Mouse (Mus musculus): ENCODE results near the gene Tmem206. TPM values are rescaled to one million over a fixed set of nuclear protein-coding genes. Genes with fewer than 3 reads are reported as not detected.

Tmem206 gene
- total RNA-seq (2014; fragmentation: Nextera tagmentation) (18.8 and 22.6 TPM in 2 replicates), total RNA-seq (2017) (8.0 and 9.2 TPM in 2 replicates), polyA plus RNA-seq (2012) (3.4 and 3.7 TPM in 2 replicates)

GRCm38 (mm10) chr1:191325726-191326232 is at the start of gene Tmem206:
Gene Tmem206 (plus strand): TSS chr1:191325912.
- peaks cover 47% of the 10 kb centered on the region for H3K4me1 ChIP-seq (ENCODE audit: insufficient read depth, low read depth, low read length)
- TF ChIP-seq TAL1 (conservative IDR thresholded peaks at IDR 0.05; ENCODE audit: low read depth, low read length) (no peak), GATA1 (IDR thresholded peaks at IDR 0.05; ENCODE audit: borderline replicate concordance, low read length) (no peak), CTCF (IDR thresholded peaks at IDR 0.05; ENCODE audit: low read depth, low read length) (no peak), GATA2 (IDR thresholded peaks at IDR 0.05; ENCODE audit: borderline replicate concordance, low read depth, low read length) (no peak), POLR2AphosphoS5 (IDR thresholded peaks at IDR 0.05; ENCODE audit: insufficient replicate concordance, low read depth, low read length) (no peak)

GRCm38 (mm10) chr1:191276181-191276580 is 49.5 kb upstream of the Tmem206 start:
- H3K4me3 ChIP-seq (ENCODE audit: low read depth, low read length), result no peak overlapping the region
- H3K27me3 ChIP-seq (ENCODE audit: insufficient read depth, low read length), result peaks cover 19% of the 10 kb centered on the region
- no peaks in the 10 kb centered on the region for H3K36me3 ChIP-seq (replicated peaks)
- H3K9me3 ChIP-seq (replicated peaks), result no peaks in the 10 kb centered on the region
- TF ChIP-seq CTCF (IDR thresholded peaks at IDR 0.05; ENCODE audit: low read depth, low read length) (no peak), GATA1 (IDR thresholded peaks at IDR 0.05; ENCODE audit: borderline replicate concordance, low read length) (no peak), GATA2 (IDR thresholded peaks at IDR 0.05; ENCODE audit: borderline replicate concordance, low read depth, low read length) (no peak), POLR2AphosphoS5 (IDR thresholded peaks at IDR 0.05; ENCODE audit: insufficient replicate concordance, low read depth, low read length) (no peak)
- 0 out of 2 replicates have a peak, but pooled peaks cover 2% of the 10 kb centered on the region for H3K4me1 ChIP-seq (ENCODE audit: insufficient read depth, low read depth, low read length)
- ATAC-seq (ENCODE audit: extremely low read depth, insufficient number of reproducible peaks, low FRiP score, poor library complexity, severe bottlenecking) (no peak), DNase-seq (ENCODE audit: low spot score) (no peak)

More at GRCm38 (mm10) chr1:191325726-191326232, at the start of gene Tmem206:
- peak within 1 kb of the TSS; percentile 93 for H3K4me3 ChIP-seq (ENCODE audit: low read depth, low read length)
- H3K9me3 ChIP-seq (replicated peaks), result no peaks in the 10 kb centered on the region
- H3K36me3 ChIP-seq (replicated peaks), result peaks cover 33% of the 10 kb centered on the region
- ATAC-seq (ENCODE audit: extremely low read depth, insufficient number of reproducible peaks, low FRiP score, poor library complexity, severe bottlenecking) (peak; percentile 92), DNase-seq (ENCODE audit: low spot score) (peak; percentile 92)
- H3K27me3 ChIP-seq (ENCODE audit: insufficient read depth, low read length), result peaks cover under 1% of the 10 kb centered on the region; the same call in 1 of the 2 replicates

GRCm38 (mm10) chr1:191277549-191278059 is 48.1 kb upstream of the Tmem206 start:
- no peak for DNase-seq (ENCODE audit: low spot score)
- 0 out of 2 replicates have a peak, but pooled peaks cover 2% of the 10 kb centered on the region for H3K4me1 ChIP-seq (ENCODE audit: insufficient read depth, low read depth, low read length)

GRCm38 (mm10) chr1:191278324-191278723 is 47.4 kb upstream of the Tmem206 start:
- no peaks in the 10 kb centered on the region for H3K36me3 ChIP-seq (replicated peaks)
- H3K27me3 ChIP-seq (ENCODE audit: insufficient read depth, low read length), result peaks cover 33% of the 10 kb centered on the region
- H3K4me1 ChIP-seq (ENCODE audit: insufficient read depth, low read depth, low read length), result 0 out of 2 replicates have a peak, but pooled peaks cover 2% of the 10 kb centered on the region
- DNase-seq (ENCODE audit: low spot score) (no peak), ATAC-seq (ENCODE audit: extremely low read depth, insufficient number of reproducible peaks, low FRiP score, poor library complexity, severe bottlenecking) (no peak)
- no peak for TF ChIP-seq CTCF (IDR thresholded peaks at IDR 0.05; ENCODE audit: low read depth, low read length)
- TF ChIP-seq POLR2AphosphoS5 (IDR thresholded peaks at IDR 0.05; ENCODE audit: insufficient replicate concordance, low read depth, low read length), result no peak
- TF ChIP-seq GATA1 (IDR thresholded peaks at IDR 0.05; ENCODE audit: borderline replicate concordance, low read length), result no peak
- no peak for TF ChIP-seq TAL1 (conservative IDR thresholded peaks at IDR 0.05; ENCODE audit: low read depth, low read length)
- no peak for TF ChIP-seq GATA2 (IDR thresholded peaks at IDR 0.05; ENCODE audit: borderline replicate concordance, low read depth, low read length)
- no peak overlapping the region for H3K4me3 ChIP-seq (ENCODE audit: low read depth, low read length)
- H3K9me3 ChIP-seq (replicated peaks), result no peaks in the 10 kb centered on the region

More at GRCm38 (mm10) chr1:191277549-191278059, 48.1 kb upstream of the Tmem206 start:
- H3K36me3 ChIP-seq (replicated peaks), result no peaks in the 10 kb centered on the region
- H3K4me3 ChIP-seq (ENCODE audit: low read depth, low read length), result no peak overlapping the region
- ATAC-seq (ENCODE audit: extremely low read depth, insufficient number of reproducible peaks, low FRiP score, poor library complexity, severe bottlenecking), result no peak
- H3K27me3 ChIP-seq (ENCODE audit: insufficient read depth, low read length), result peaks cover 26% of the 10 kb centered on the region
- no peaks in the 10 kb centered on the region for H3K9me3 ChIP-seq (replicated peaks)
- TF ChIP-seq POLR2AphosphoS5 (IDR thresholded peaks at IDR 0.05; ENCODE audit: insufficient replicate concordance, low read depth, low read length), result no peak
- TF ChIP-seq GATA2 (IDR thresholded peaks at IDR 0.05; ENCODE audit: borderline replicate concordance, low read depth, low read length), result no peak
- no peak for TF ChIP-seq CTCF (IDR thresholded peaks at IDR 0.05; ENCODE audit: low read depth, low read length)
- no peak for TF ChIP-seq GATA1 (IDR thresholded peaks at IDR 0.05; ENCODE audit: borderline replicate concordance, low read length)
- TF ChIP-seq TAL1 (conservative IDR thresholded peaks at IDR 0.05; ENCODE audit: low read depth, low read length), result no peak

GRCm38 (mm10) chr1:191281171-191281570 is 44.5 kb upstream of the Tmem206 start:
- H3K4me3 ChIP-seq (ENCODE audit: low read depth, low read length), result no peak overlapping the region
- H3K4me1 ChIP-seq (ENCODE audit: insufficient read depth, low read depth, low read length), result 0 out of 2 replicates have a peak, but pooled peaks cover 2% of the 10 kb centered on the region
- peaks cover 40% of the 10 kb centered on the region for H3K27me3 ChIP-seq (ENCODE audit: insufficient read depth, low read length)
- ATAC-seq (ENCODE audit: extremely low read depth, insufficient number of reproducible peaks, low FRiP score, poor library complexity, severe bottlenecking) (peak; percentile 60), DNase-seq (ENCODE audit: low spot score) (no peak)
- TF ChIP-seq TAL1 (conservative IDR thresholded peaks at IDR 0.05; ENCODE audit: low read depth, low read length) (no peak), POLR2AphosphoS5 (IDR thresholded peaks at IDR 0.05; ENCODE audit: insufficient replicate concordance, low read depth, low read length) (no peak), GATA1 (IDR thresholded peaks at IDR 0.05; ENCODE audit: borderline replicate concordance, low read length) (no peak), CTCF (IDR thresholded peaks at IDR 0.05; ENCODE audit: low read depth, low read length) (no peak), GATA2 (IDR thresholded peaks at IDR 0.05; ENCODE audit: borderline replicate concordance, low read depth, low read length) (no peak)
- no peaks in the 10 kb centered on the region for H3K9me3 ChIP-seq (replicated peaks)
- no peaks in the 10 kb centered on the region for H3K36me3 ChIP-seq (replicated peaks)

GRCm38 (mm10) chr1:191282319-191282718 is 43.4 kb upstream of the Tmem206 start:
- no peak for DNase-seq (ENCODE audit: low spot score)
- no peaks in the 10 kb centered on the region for H3K36me3 ChIP-seq (replicated peaks)
- H3K27me3 ChIP-seq (ENCODE audit: insufficient read depth, low read length), result peaks cover 40% of the 10 kb centered on the region
- no peak overlapping the region for H3K4me3 ChIP-seq (ENCODE audit: low read depth, low read length)
- no peaks in the 10 kb centered on the region for H3K9me3 ChIP-seq (replicated peaks)
- no peak for ATAC-seq (ENCODE audit: extremely low read depth, insufficient number of reproducible peaks, low FRiP score, poor library complexity, severe bottlenecking)
- TF ChIP-seq GATA2 (IDR thresholded peaks at IDR 0.05; ENCODE audit: borderline replicate concordance, low read depth, low read length), result no peak
- 0 out of 2 replicates have a peak, but pooled peaks have one; percentile 10 for TF ChIP-seq CTCF (IDR thresholded peaks at IDR 0.05; ENCODE audit: low read depth, low read length)
- TF ChIP-seq GATA1 (IDR thresholded peaks at IDR 0.05; ENCODE audit: borderline replicate concordance, low read length), result no peak
- 0 out of 2 replicates have a peak, but pooled peaks cover 2% of the 10 kb centered on the region for H3K4me1 ChIP-seq (ENCODE audit: insufficient read depth, low read depth, low read length)
